Mouse (Mus musculus) hindbrain, embryonic 11.5 days (tissue): ENCODE measurements around the gene Fnip2. TPM values are rescaled to one million over a fixed set of nuclear protein-coding genes. Genes with fewer than 3 reads are reported as not detected.

Experiments
- ATAC-seq: fragments of 200-750 bp; cut with Nextera tagmentation; 2 replicates; pipeline ENCODE4 v1.8.0; 2017; ENCODE audit warnings: mild to moderate bottlenecking, moderate TSS enrichment, moderate library complexity; ENCODE audit not compliant: low FRiP score
- DNase-seq: peaks from one replicate; pipeline ENCODE4 v3.0.0-alpha.2; 2015; ENCODE audit warnings: low spot score
- H3K27ac ChIP-seq: fragments of 300-500 bp; sonication (generic); 2 replicates; pipeline ENCODE4 v1.5.1; 2014; ENCODE audit warnings: mild to moderate bottlenecking, low read depth, low read length
- H3K27me3 ChIP-seq: fragments of 300-500 bp; sonication (generic); 2 replicates; pipeline ENCODE4 v1.6.1; 2014; ENCODE audit warnings: mild to moderate bottlenecking, low read length, moderate library complexity, mixed read lengths; ENCODE audit not compliant: control insufficient read depth, insufficient read depth
- H3K36me3 ChIP-seq: fragments of 300-500 bp; sonication (generic); 2 replicates; pipeline ENCODE4 v1.6.1; 2014; ENCODE audit warnings: mild to moderate bottlenecking, low read length, moderate library complexity, mixed read lengths; ENCODE audit not compliant: control insufficient read depth, insufficient read depth
- H3K4me1 ChIP-seq: fragments of 300-500 bp; sonication (generic); replicated peaks from 2 replicates; pipeline ENCODE4 v1.6.1; 2014; ENCODE audit warnings: low read length, mixed read lengths; ENCODE audit not compliant: control insufficient read depth, insufficient read depth
- H3K4me2 ChIP-seq: fragments of 300-500 bp; sonication (generic); replicated peaks from 2 replicates; pipeline ENCODE4 v1.6.1; 2014; ENCODE audit warnings: mild to moderate bottlenecking, low read depth, low read length
- H3K4me3 ChIP-seq: fragments of 300-500 bp; sonication (generic); 2 replicates; pipeline ENCODE4 v1.5.1; 2014; ENCODE audit warnings: low read depth, low read length
- H3K9ac ChIP-seq: fragments of 300-500 bp; sonication (generic); 2 replicates; pipeline ENCODE4 v1.6.1; 2014; ENCODE audit warnings: low read depth, low read length
- H3K9me3 ChIP-seq: fragments of 300-500 bp; sonication (generic); 2 replicates; pipeline ENCODE4 v1.6.1; 2016; ENCODE audit warnings: low read length; ENCODE audit not compliant: control insufficient read depth
- WGBS: fragments of 180-500 bp; shearing (Covaris S2); extraction: QIAGEN DNeasy Blood & Tissue Kit; methylation state at CpG from one replicate; pipeline ENCODE4 v1.1.7; 2014; 5-methylcytosine and 5-hydroxymethylcytosine counted together
- polyA plus RNA-seq: library from polyadenylated mRNA; unstranded; fragments of >200 nt; fragmentation: Nextera tagmentation; extraction: Ambion mirVana; gene quantifications from 2 replicates; pipeline ENCODE4 v1.2.1, GENCODE M21; 2014

Fnip2 gene
- polyA plus RNA-seq, 1 experiment from 2014 or later, result 7.9 TPM

DNA sequence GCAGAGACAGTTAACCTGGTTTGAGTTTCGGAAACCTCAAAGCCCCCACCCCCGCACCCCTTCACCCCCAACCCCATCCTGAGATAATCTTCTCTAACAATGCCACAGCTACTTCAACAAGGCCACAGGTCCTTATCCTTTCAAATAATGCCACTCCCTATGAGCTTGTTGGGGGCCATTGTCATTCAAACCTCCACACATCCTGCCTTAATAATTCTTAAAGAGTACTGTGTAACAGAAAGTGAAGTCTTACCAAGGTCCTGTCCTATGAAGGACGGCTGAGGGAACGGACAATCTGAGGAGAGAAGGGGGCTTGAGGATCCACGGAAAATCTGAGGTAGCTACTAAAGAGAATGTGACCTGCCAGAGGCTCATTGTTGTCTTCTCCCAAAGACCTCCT is 132.6 kb downstream of the Fnip2 start:
- no peaks in the 10 kb centered on the region for H3K9me3 ChIP-seq
- H3K4me3 ChIP-seq, result no peak overlapping the region
- no peaks in the 10 kb centered on the region for H3K36me3 ChIP-seq
- no peak for DNase-seq
- ATAC-seq, result no peak
- whole genome bisulfite sequencing, result 56% methylated on average over 5 of the region's 5 CpGs
- H3K9ac ChIP-seq, result no peak overlapping the region
- H3K27ac ChIP-seq, result no peak overlapping the region
- H3K4me2 ChIP-seq, result no peak overlapping the region
- no peaks in the 10 kb centered on the region for H3K27me3 ChIP-seq
- no peaks in the 10 kb centered on the region for H3K4me1 ChIP-seq

DNA sequence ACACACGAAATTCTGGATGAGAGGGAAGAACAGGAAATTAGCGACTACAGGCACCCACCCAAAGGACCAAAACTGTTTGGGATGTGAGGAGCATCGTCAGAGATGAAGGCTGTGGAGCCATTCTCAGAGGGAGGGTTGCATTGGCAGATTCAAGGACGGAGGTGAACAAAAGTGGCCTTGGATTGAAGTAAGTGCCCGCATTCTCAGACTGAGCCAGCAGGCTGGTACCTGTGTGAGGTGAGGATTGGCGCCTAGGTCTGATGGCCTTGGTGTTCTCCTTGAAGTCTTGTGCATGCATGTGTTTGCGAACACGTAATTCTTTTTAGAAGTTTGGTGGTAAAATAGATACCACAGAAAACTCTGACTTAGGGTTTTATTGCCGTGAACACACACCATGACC is 133.2 kb downstream of the Fnip2 start:
- Histone ChIP-seq H3K27ac (no peak overlapping the region), H3K27me3 (no peaks in the 10 kb centered on the region), H3K4me3 (no peak overlapping the region), H3K4me1 (no peaks in the 10 kb centered on the region), H3K9ac (no peak overlapping the region), H3K4me2 (no peak overlapping the region), H3K36me3 (no peaks in the 10 kb centered on the region), H3K9me3 (no peaks in the 10 kb centered on the region)
- 84% methylated on average over 9 of the region's 9 CpGs for WGBS
- no peak for DNase-seq
- no peak for ATAC-seq

- ATAC-seq (no peak; the same call in 1 of the 2 replicates), DNase-seq (no peak)
- H3K4me2 ChIP-seq, result no peak overlapping the region
- no peaks in the 10 kb centered on the region for H3K27me3 ChIP-seq
- no peaks in the 10 kb centered on the region for H3K36me3 ChIP-seq
- H3K27ac ChIP-seq, result no peak overlapping the region
- no peak overlapping the region for H3K4me3 ChIP-seq
- H3K9ac ChIP-seq, result no peak overlapping the region
- H3K9me3 ChIP-seq, result no peaks in the 10 kb centered on the region
- no peaks in the 10 kb centered on the region for H3K4me1 ChIP-seq
Observed at GRCm38 (mm10) chr3:79433593-79433992, 134.0 kb downstream of the Fnip2 start.

GRCm38 (mm10) chr3:79425441-79425840 is 142.2 kb downstream of the Fnip2 start:
- H3K9me3 ChIP-seq, result no peaks in the 10 kb centered on the region
- no peak overlapping the region for H3K9ac ChIP-seq
- no peaks in the 10 kb centered on the region for H3K27me3 ChIP-seq
- DNase-seq (no peak), ATAC-seq (no peak)
- no peak overlapping the region for H3K27ac ChIP-seq
- no peak overlapping the region for H3K4me2 ChIP-seq
- 91% methylated on average over 1 of the region's 1 CpGs for WGBS
- no peaks in the 10 kb centered on the region for H3K36me3 ChIP-seq
- H3K4me3 ChIP-seq, result no peak overlapping the region
- H3K4me1 ChIP-seq, result no peaks in the 10 kb centered on the region

DNA sequence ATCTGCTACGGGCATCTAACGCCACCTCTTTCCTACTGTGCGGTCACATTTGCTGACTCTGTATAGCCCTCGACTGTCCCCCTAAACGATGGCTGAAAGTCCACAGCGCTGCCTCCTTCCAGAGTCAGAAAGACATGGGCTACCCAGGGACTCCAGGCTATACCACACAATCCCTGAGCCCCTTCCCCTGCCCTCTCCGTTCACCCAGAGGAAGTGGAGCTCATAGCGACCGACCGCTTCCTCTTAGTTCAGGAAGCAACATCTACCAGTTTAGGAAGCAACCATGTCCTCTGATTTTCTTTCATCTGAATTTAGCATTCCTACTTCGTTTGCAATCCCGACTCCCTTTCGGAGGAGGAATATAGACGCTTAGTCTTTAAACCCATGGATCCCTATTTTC is 148.7 kb downstream of the Fnip2 start:
- no peak overlapping the region for H3K27ac ChIP-seq
- DNase-seq (no peak), ATAC-seq (no peak)
- WGBS, result 90% methylated on average over 14 of the region's 14 CpGs
- no peaks in the 10 kb centered on the region for H3K4me1 ChIP-seq
- H3K9me3 ChIP-seq, result no peaks in the 10 kb centered on the region
- no peak overlapping the region for H3K4me3 ChIP-seq
- no peak overlapping the region for H3K9ac ChIP-seq
- H3K27me3 ChIP-seq, result no peaks in the 10 kb centered on the region
- H3K36me3 ChIP-seq, result no peaks in the 10 kb centered on the region
- H3K4me2 ChIP-seq, result no peak overlapping the region

DNA sequence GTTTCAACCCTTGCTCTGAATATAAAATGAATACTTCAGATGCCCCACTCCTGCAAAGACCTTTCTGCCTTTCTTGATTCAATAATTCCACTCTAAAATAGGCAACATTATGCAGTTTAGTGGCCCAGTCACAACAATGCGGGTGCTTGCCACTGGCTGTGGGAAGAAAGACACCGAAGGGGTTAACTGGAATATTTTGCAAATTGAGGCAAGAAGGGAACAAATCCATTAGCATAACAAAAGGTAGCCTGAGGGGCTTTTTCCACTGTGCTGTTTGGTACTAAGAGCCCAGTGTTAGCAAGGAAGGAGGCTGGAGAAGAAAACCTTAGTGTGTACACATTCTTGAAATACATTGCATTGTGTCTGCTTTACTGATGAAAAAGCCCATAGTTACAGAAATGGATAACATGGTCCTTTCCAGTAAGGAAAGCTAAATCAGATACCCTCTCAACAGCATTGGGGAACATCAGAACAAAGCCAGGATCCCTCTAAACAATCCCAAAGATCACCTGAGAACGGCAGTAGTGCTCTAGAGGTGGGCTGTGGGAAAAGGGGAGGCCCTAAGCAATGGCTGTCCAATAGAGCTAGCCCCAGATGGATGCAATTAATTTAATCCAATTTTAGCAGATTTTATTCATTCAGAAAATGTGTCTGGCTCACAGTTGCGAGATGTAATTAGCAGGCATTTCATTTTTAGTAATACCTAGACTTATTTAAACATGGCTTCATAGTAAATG is 150.5 kb downstream of the Fnip2 start:
- H3K4me2 ChIP-seq, result no peak overlapping the region
- H3K9ac ChIP-seq, result no peak overlapping the region
- no peak overlapping the region for H3K4me3 ChIP-seq
- DNase-seq (peak; percentile 77), ATAC-seq (peak; percentile 92)
- H3K36me3 ChIP-seq, result no peaks in the 10 kb centered on the region
- no peaks in the 10 kb centered on the region for H3K9me3 ChIP-seq
- no peaks in the 10 kb centered on the region for H3K4me1 ChIP-seq
- H3K27ac ChIP-seq, result peak overlapping the region; percentile 64; the same call in 1 of the 2 replicates
- H3K27me3 ChIP-seq, result no peaks in the 10 kb centered on the region
- 39% methylated on average over 4 of the region's 4 CpGs for WGBS

DNA sequence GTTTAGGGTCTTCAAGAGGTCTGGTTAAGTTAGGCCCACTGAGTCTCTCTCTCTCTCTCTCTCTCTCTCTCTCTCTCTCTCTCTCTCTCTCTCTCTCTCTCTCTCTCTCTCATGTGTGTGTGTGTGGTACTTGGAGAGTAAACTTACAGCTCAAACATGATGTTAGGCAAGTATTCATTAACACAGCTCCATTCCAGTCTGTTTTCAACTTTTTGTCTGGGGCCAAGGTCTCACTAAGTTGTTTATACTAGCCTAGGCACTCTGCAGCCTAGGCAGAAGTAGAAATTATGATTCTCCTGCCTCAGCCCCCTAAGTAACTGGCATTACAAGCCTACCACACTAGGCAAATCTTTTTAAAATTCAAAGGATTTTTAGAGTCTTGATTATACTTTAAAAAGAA is 151.7 kb downstream of the Fnip2 start:
- no peaks in the 10 kb centered on the region for H3K36me3 ChIP-seq
- no peak overlapping the region for H3K27ac ChIP-seq
- no peaks in the 10 kb centered on the region for H3K9me3 ChIP-seq
- ATAC-seq (no peak), DNase-seq (no peak)
- no peak overlapping the region for H3K4me3 ChIP-seq
- H3K9ac ChIP-seq, result no peak overlapping the region
- no peak overlapping the region for H3K4me2 ChIP-seq
- no peaks in the 10 kb centered on the region for H3K27me3 ChIP-seq
- H3K4me1 ChIP-seq, result no peaks in the 10 kb centered on the region

DNA sequence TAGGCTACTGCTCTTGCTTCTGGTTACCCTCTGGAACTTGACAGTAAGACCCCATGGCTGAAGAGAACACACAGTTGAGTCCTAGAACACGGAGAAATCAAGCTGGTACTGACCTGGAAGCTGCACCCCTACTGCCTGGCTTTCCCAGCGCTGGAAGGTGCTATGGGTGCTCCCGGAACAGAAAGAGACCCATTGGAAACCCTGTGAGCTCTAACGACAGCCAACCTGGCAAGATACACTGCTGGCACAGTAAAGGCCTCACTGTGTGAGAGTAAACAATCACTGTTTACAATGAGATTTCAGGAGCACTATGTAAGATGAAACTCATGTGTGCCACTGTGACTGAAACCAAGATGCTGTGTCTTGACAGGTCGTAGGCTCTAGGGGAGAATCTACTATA is 152.5 kb downstream of the Fnip2 start:
- DNase-seq, result no peak

GRCm38 (mm10) chr3:79413492-79413891 is 154.1 kb downstream of the Fnip2 start:
- 92% methylated on average over 1 of the region's 1 CpGs for WGBS

More for the DNA sequence above, 152.5 kb downstream of the Fnip2 start:
- H3K4me3 ChIP-seq, result no peak overlapping the region
- no peak for ATAC-seq
- H3K9ac ChIP-seq, result no peak overlapping the region
- H3K27me3 ChIP-seq, result no peaks in the 10 kb centered on the region
- 79% methylated on average over 5 of the region's 5 CpGs for whole genome bisulfite sequencing
- H3K9me3 ChIP-seq, result no peaks in the 10 kb centered on the region
- no peak overlapping the region for H3K27ac ChIP-seq
- H3K36me3 ChIP-seq, result no peaks in the 10 kb centered on the region
- H3K4me1 ChIP-seq, result no peaks in the 10 kb centered on the region
- H3K4me2 ChIP-seq, result no peak overlapping the region

More at GRCm38 (mm10) chr3:79413492-79413891, 154.1 kb downstream of the Fnip2 start:
- no peak overlapping the region for H3K9ac ChIP-seq
- H3K36me3 ChIP-seq, result no peaks in the 10 kb centered on the region
- H3K4me2 ChIP-seq, result no peak overlapping the region
- no peak overlapping the region for H3K4me3 ChIP-seq
- no peaks in the 10 kb centered on the region for H3K27me3 ChIP-seq
- no peak overlapping the region for H3K27ac ChIP-seq
- no peak for DNase-seq
- ATAC-seq, result no peak
- H3K9me3 ChIP-seq, result no peaks in the 10 kb centered on the region
- no peaks in the 10 kb centered on the region for H3K4me1 ChIP-seq
